Mouse (Mus musculus) lung, postnatal 36 days (tissue): Measurements from ENCODE around the gene Mb.

Experiments
- DNase-seq: peaks from one replicate; pipeline ENCODE4 v3.0.0; 2022; ENCODE audit warnings: mixed read lengths

Gene Mb

GRCm38 (mm10) chr15:77022401-77022957 lies 28.0 kb downstream of the Mb start:
- no peak for DNase-seq

- DNase-seq = no peak
These were observed 28.6 kb downstream of the Mb start for GRCm38 (mm10) chr15:77021851-77022250.

- DNase-seq = no peak
These were observed 29.4 kb downstream of the Mb start for GRCm38 (mm10) chr15:77021056-77021455.

GRCm38 (mm10) chr15:77020136-77020535 lies 30.3 kb downstream of the Mb start:
- DNase-seq = no peak

- DNase-seq = no peak
These were observed 30.9 kb downstream of the Mb start for GRCm38 (mm10) chr15:77019533-77019932.

GRCm38 (mm10) chr15:77018740-77019340 lies 31.6 kb downstream of the Mb start:
- DNase-seq = peak; percentile 35

- no peak for DNase-seq
These were observed 32.6 kb downstream of the Mb start for GRCm38 (mm10) chr15:77017897-77018296.

- no peak for DNase-seq
These were observed 34.0 kb downstream of the Mb start for GRCm38 (mm10) chr15:77016509-77016908.

- DNase-seq = no peak
These were observed 35.5 kb downstream of the Mb start for GRCm38 (mm10) chr15:77014985-77015384.

GRCm38 (mm10) chr15:77014431-77014830 lies 36.0 kb downstream of the Mb start:
- DNase-seq = no peak

- peak; percentile 52 for DNase-seq
These were observed 36.7 kb downstream of the Mb start for GRCm38 (mm10) chr15:77013753-77014241.

GRCm38 (mm10) chr15:77008851-77009250 lies 41.6 kb downstream of the Mb start:
- no peak for DNase-seq

GRCm38 (mm10) chr15:77003868-77004215 lies 46.6 kb downstream of the Mb start:
- DNase-seq = peak; percentile 62

- no peak for DNase-seq
These were observed 47.1 kb downstream of the Mb start for GRCm38 (mm10) chr15:77003173-77003867.

GRCm38 (mm10) chr15:76998878-76999588 lies 51.4 kb downstream of the Mb start:
- no peak for DNase-seq

GRCm38 (mm10) chr15:76998048-76998447 lies 52.4 kb downstream of the Mb start:
- DNase-seq = no peak

- no peak for DNase-seq
These were observed 56.1 kb downstream of the Mb start for GRCm38 (mm10) chr15:76994413-76994812.

GRCm38 (mm10) chr15:76987542-76988094 lies 62.9 kb downstream of the Mb start:
- peak; percentile 26 for DNase-seq

- DNase-seq = no peak
These were observed 63.3 kb downstream of the Mb start for GRCm38 (mm10) chr15:76987137-76987536.

- DNase-seq = peak; percentile 21
These were observed 67.7 kb downstream of the Mb start for GRCm38 (mm10) chr15:76982745-76983144.

GRCm38 (mm10) chr15:76979799-76980198 lies 70.7 kb downstream of the Mb start:
- DNase-seq = no peak

- DNase-seq = peak; percentile 36
These were observed 73.9 kb downstream of the Mb start for GRCm38 (mm10) chr15:76976619-76977018.
